Mouse (Mus musculus) stomach, embryonic 15.5 days (tissue): Measurements from ENCODE around the gene Cavin4. TPM values are rescaled to one million over a fixed set of nuclear protein-coding genes. Genes with fewer than 3 reads are reported as not detected.
"Not testable (repeated sequence)": the region's sequence is repeated elsewhere in the genome, so short reads cannot be mapped to it uniquely, and the experiment has no call there.

Experiments used
- ATAC-seq: fragments of 200-750 bp; cut with Nextera tagmentation; 2 replicates; pipeline ENCODE4 v1.8.0; 2017; ENCODE audit warnings: low read depth, moderate number of reproducible peaks, moderate TSS enrichment; ENCODE audit not compliant: insufficient read depth, low FRiP score
- H3K27ac ChIP-seq: fragments of 300-500 bp; sonication (generic); 2 replicates; pipeline ENCODE4 v1.5.1; 2015; ENCODE audit warnings: mild to moderate bottlenecking, inconsistent platforms
- H3K27me3 ChIP-seq: fragments of 300-500 bp; sonication (generic); replicated peaks from 2 replicates; pipeline ENCODE4 v1.6.1; 2015; ENCODE audit warnings: inconsistent platforms
- H3K36me3 ChIP-seq: fragments of 300-500 bp; sonication (generic); 2 replicates; pipeline ENCODE4 v1.6.1; 2015; ENCODE audit warnings: inconsistent platforms
- H3K4me1 ChIP-seq: fragments of 300-500 bp; sonication (generic); 2 replicates; pipeline ENCODE4 v1.6.1; 2015; ENCODE audit warnings: inconsistent platforms
- H3K4me2 ChIP-seq: fragments of 300-500 bp; sonication (generic); 2 replicates; pipeline ENCODE4 v1.6.1; 2015; ENCODE audit warnings: mild to moderate bottlenecking, inconsistent platforms
- H3K4me3 ChIP-seq: fragments of 300-500 bp; sonication (generic); replicated peaks from 2 replicates; pipeline ENCODE4 v1.5.1; 2015; ENCODE audit warnings: inconsistent platforms
- H3K9ac ChIP-seq: fragments of 300-500 bp; sonication (generic); 2 replicates; pipeline ENCODE4 v1.6.1; 2015; ENCODE audit warnings: inconsistent platforms
- H3K9me3 ChIP-seq: fragments of 300-500 bp; sonication (generic); 2 replicates; pipeline ENCODE4 v1.6.1; 2016; ENCODE audit warnings: inconsistent platforms
- WGBS: fragments of 180-500 bp; shearing (Covaris S2); methylation state at CpG from one replicate; pipeline ENCODE4 v1.1.7; 2015; 5-methylcytosine and 5-hydroxymethylcytosine counted together
- polyA plus RNA-seq: library from polyadenylated mRNA; unstranded; fragments of >200 nt; fragmentation: Nextera tagmentation; extraction: Ambion mirVana; gene quantifications from 2 replicates; pipeline ENCODE4 v1.2.1, GENCODE M21; 2015

Gene Cavin4
- polyA plus RNA-seq, 1 experiment from 2014 or later = 0.59 TPM

- Histone ChIP-seq H3K9me3 (no peaks in the 10 kb centered on the region), H3K36me3 (peaks cover 5% of the 10 kb centered on the region; the same call in 1 of the 2 replicates), H3K9ac (no peak overlapping the region), H3K4me2 (no peak overlapping the region), H3K27me3 (no peaks in the 10 kb centered on the region), H3K4me1 (no peaks in the 10 kb centered on the region), H3K27ac (no peak overlapping the region), H3K4me3 (no peak overlapping the region)
- no peak for ATAC-seq
- WGBS = 89% methylated on average over 13 of the region's 13 CpGs
These were observed 13.4 kb downstream of the Cavin4 start for GRCm38 (mm10) chr4:48676570-48677185.

GRCm38 (mm10) chr4:48677276-48677675, 14.0 kb downstream of the Cavin4 start:
- no peak for ATAC-seq
- H3K4me1 ChIP-seq = no peaks in the 10 kb centered on the region
- no peak overlapping the region for H3K4me3 ChIP-seq
- 94% methylated on average over 8 of the region's 8 CpGs for WGBS
- no peaks in the 10 kb centered on the region for H3K27me3 ChIP-seq
- H3K27ac ChIP-seq = no peak overlapping the region
- no peak overlapping the region for H3K9ac ChIP-seq
- no peaks in the 10 kb centered on the region for H3K9me3 ChIP-seq
- H3K36me3 ChIP-seq = peaks cover 5% of the 10 kb centered on the region; the same call in 1 of the 2 replicates
- no peak overlapping the region for H3K4me2 ChIP-seq

- no peaks in the 10 kb centered on the region for H3K4me1 ChIP-seq
- no peaks in the 10 kb centered on the region for H3K27me3 ChIP-seq
- WGBS = 71% methylated on average over 2 of the region's 2 CpGs
- no peak overlapping the region for H3K9ac ChIP-seq
- H3K4me3 ChIP-seq = no peak overlapping the region
- no peak for ATAC-seq
- H3K36me3 ChIP-seq = peaks cover 5% of the 10 kb centered on the region; the same call in 1 of the 2 replicates
- no peak overlapping the region for H3K27ac ChIP-seq
- no peaks in the 10 kb centered on the region for H3K9me3 ChIP-seq
- H3K4me2 ChIP-seq = no peak overlapping the region
These were observed 14.5 kb downstream of the Cavin4 start for GRCm38 (mm10) chr4:48677812-48678211.

GRCm38 (mm10) chr4:48678793-48679192, 15.5 kb downstream of the Cavin4 start:
- WGBS = 89% methylated on average over 9 of the region's 9 CpGs
- Histone ChIP-seq H3K9ac (no peak overlapping the region), H3K4me2 (no peak overlapping the region), H3K9me3 (no peaks in the 10 kb centered on the region), H3K27ac (no peak overlapping the region), H3K4me1 (no peaks in the 10 kb centered on the region), H3K4me3 (no peak overlapping the region), H3K27me3 (no peaks in the 10 kb centered on the region), H3K36me3 (no peaks in the 10 kb centered on the region)
- no peak for ATAC-seq

- H3K9me3 ChIP-seq, H3K27ac ChIP-seq, H3K36me3 ChIP-seq, H3K4me1 ChIP-seq, H3K27me3 ChIP-seq, H3K9ac ChIP-seq, H3K4me3 ChIP-seq: not testable (repeated sequence)
- ATAC-seq = 0 out of 2 replicates have a peak, but pooled peaks have one; percentile 29
- peak overlapping the region; percentile 35; the same call in 1 of the 2 replicates for H3K4me2 ChIP-seq
- WGBS = 66% methylated on average over 4 of the region's 6 CpGs
These were observed 16.4 kb downstream of the Cavin4 start for GRCm38 (mm10) chr4:48679728-48680127.

- Histone ChIP-seq H3K9ac (no peak overlapping the region), H3K27ac (peak overlapping the region; percentile 57; the same call in 1 of the 2 replicates), H3K36me3 (no peaks in the 10 kb centered on the region), H3K4me1 (no peaks in the 10 kb centered on the region; the same call in 1 of the 2 replicates), H3K4me3 (no peak overlapping the region), H3K9me3 (no peaks in the 10 kb centered on the region), H3K4me2 (peak overlapping the region; percentile 35; the same call in 1 of the 2 replicates), H3K27me3 (no peaks in the 10 kb centered on the region)
- 48% methylated on average over 7 of the region's 7 CpGs for WGBS
- peak; percentile 54 for ATAC-seq
These were observed 16.9 kb downstream of the Cavin4 start for GRCm38 (mm10) chr4:48680214-48680613.

GRCm38 (mm10) chr4:48680648-48681343, 17.5 kb downstream of the Cavin4 start:
- H3K9ac ChIP-seq = no peak overlapping the region
- no peaks in the 10 kb centered on the region for H3K27me3 ChIP-seq
- H3K4me3 ChIP-seq = no peak overlapping the region
- H3K36me3 ChIP-seq = no peaks in the 10 kb centered on the region
- WGBS = 34% methylated on average over 10 of the region's 11 CpGs
- H3K9me3 ChIP-seq = no peaks in the 10 kb centered on the region
- H3K4me1 ChIP-seq = no peaks in the 10 kb centered on the region; the same call in 1 of the 2 replicates
- H3K27ac ChIP-seq = peak overlapping the region; percentile 57; the same call in 1 of the 2 replicates
- peak overlapping the region; percentile 35; the same call in 1 of the 2 replicates for H3K4me2 ChIP-seq
- 0 out of 2 replicates have a peak, but pooled peaks have one; percentile 29 for ATAC-seq

- Histone ChIP-seq H3K4me1 (no peaks in the 10 kb centered on the region; the same call in 1 of the 2 replicates), H3K9ac (no peak overlapping the region), H3K9me3 (no peaks in the 10 kb centered on the region), H3K27me3 (no peaks in the 10 kb centered on the region), H3K36me3 (no peaks in the 10 kb centered on the region), H3K4me2 (no peak overlapping the region), H3K4me3 (no peak overlapping the region), H3K27ac (no peak overlapping the region)
- WGBS = 95% methylated on average over 8 of the region's 8 CpGs
- ATAC-seq = no peak
These were observed 19.8 kb downstream of the Cavin4 start for GRCm38 (mm10) chr4:48683126-48683525.

- WGBS = 93% methylated on average over 18 of the region's 21 CpGs
- H3K27me3 ChIP-seq, H3K4me3 ChIP-seq, H3K4me2 ChIP-seq, H3K9ac ChIP-seq, ATAC-seq, H3K4me1 ChIP-seq, H3K36me3 ChIP-seq, H3K27ac ChIP-seq, H3K9me3 ChIP-seq: not testable (repeated sequence)
These were observed 20.4 kb downstream of the Cavin4 start for GRCm38 (mm10) chr4:48683633-48684209.

- ATAC-seq = no peak
These were observed 21.4 kb downstream of the Cavin4 start for GRCm38 (mm10) chr4:48684593-48685187.

GRCm38 (mm10) chr4:48688148-48688547, 24.8 kb downstream of the Cavin4 start:
- Histone ChIP-seq H3K27ac (no peak overlapping the region), H3K4me1 (no peaks in the 10 kb centered on the region; the same call in 1 of the 2 replicates), H3K27me3 (no peaks in the 10 kb centered on the region), H3K36me3 (no peaks in the 10 kb centered on the region), H3K9ac (no peak overlapping the region), H3K4me2 (no peak overlapping the region), H3K9me3 (no peaks in the 10 kb centered on the region), H3K4me3 (no peak overlapping the region)
- 64% methylated on average over 6 of the region's 6 CpGs for WGBS
- no peak for ATAC-seq

More at GRCm38 (mm10) chr4:48684593-48685187, 21.4 kb downstream of the Cavin4 start:
- H3K4me2 ChIP-seq = no peak overlapping the region
- H3K9ac ChIP-seq = no peak overlapping the region
- no peak overlapping the region for H3K4me3 ChIP-seq
- 58% methylated on average over 7 of the region's 7 CpGs for WGBS
- H3K27me3 ChIP-seq = no peaks in the 10 kb centered on the region
- no peaks in the 10 kb centered on the region for H3K36me3 ChIP-seq
- H3K27ac ChIP-seq = peak overlapping the region; percentile 42
- no peaks in the 10 kb centered on the region; the same call in 1 of the 2 replicates for H3K4me1 ChIP-seq
- H3K9me3 ChIP-seq = no peaks in the 10 kb centered on the region
